ENCODE assay signal across 8 mouse cellular contexts in the genomic region with DNA sequence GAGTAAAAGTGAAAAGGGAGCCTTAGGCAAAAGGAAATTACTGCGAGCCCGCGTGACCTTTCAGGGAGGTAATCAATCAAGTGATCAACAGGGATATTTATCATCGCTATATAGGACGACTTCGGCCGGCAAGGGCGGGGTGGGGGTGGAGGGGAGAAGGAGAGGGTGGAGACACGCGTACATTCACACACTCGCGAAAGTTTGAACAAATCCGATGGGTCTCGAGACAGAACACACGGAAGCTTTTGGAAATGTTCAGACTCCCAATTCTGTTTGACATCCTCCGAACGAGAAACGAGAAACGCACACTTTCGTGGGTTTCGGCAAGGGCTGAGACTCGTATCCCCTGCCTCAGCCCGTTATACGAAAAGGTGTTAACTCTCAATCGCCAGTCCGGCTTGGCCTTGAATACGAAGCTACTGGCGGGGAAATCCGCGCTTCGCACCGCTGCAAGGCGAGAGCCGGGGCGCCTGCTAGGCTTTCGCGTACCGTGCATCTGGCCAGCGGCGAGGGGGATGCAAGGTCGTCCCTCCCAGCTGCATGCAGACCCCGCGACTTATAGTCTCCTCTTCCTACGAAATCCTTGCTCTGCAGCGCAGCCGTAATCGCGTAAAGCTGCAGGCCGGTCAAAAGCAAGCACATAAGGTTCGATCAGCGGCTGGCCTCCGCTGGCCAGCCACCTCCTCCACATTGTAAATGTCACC. TPM values are rescaled to one million over a fixed set of nuclear protein-coding genes. Genes with fewer than 3 reads are reported as not detected.
A peak's percentile ranks its signal among the peaks of the same experiment; 100 is the strongest.
DNase-seq lines count a peak whose midpoint lies in the region; ATAC-seq lines count a peak whose summit lies in the region.

No protein-coding gene starts in this region.

- under 1% methylated on average over 52 of the region's 52 CpGs for WGBS in heart, embryonic 12.5 days
- under 1% methylated on average over 52 of the region's 52 CpGs for WGBS in kidney, embryonic 16.5 days
- WGBS in midbrain, embryonic 10.5 days, result under 1% methylated on average over 52 of the region's 52 CpGs

- peak overlapping the region; percentile 67 for H3K9ac ChIP-seq in heart, embryonic 12.5 days
- peak overlapping the region; percentile 68 for H3K9ac ChIP-seq in kidney, embryonic 16.5 days (replicated peaks; ENCODE audit: low read length)

- no peaks in the 10 kb centered on the region for H3K9me3 ChIP-seq in heart, embryonic 12.5 days (replicated peaks)
- no peaks in the 10 kb centered on the region for H3K9me3 ChIP-seq in kidney, embryonic 16.5 days (ENCODE audit: low read length)
- H3K9me3 ChIP-seq in midbrain, embryonic 10.5 days (replicated peaks), result no peaks in the 10 kb centered on the region

- peak; percentile 15 for DNase-seq in adrenal gland, adult 2 months
- DNase-seq in adrenal gland, adult 8-10 months, result no peak
- DNase-seq in ZHBTc4 (ENCODE audit: low read depth, low spot score), result peak; percentile 57
- DNase-seq in midbrain, embryonic 10.5 days (ENCODE audit: low spot score), result peak; percentile 78
- DNase-seq in spleen, adult 12 weeks (ENCODE audit: low spot score), result no peak
- no peak for DNase-seq in spleen, adult 18-20 months

- peak overlapping the region; percentile 49 for H3K4me3 ChIP-seq in heart, embryonic 12.5 days
- H3K4me3 ChIP-seq in kidney, embryonic 16.5 days (ENCODE audit: low read length), result peak overlapping the region; percentile 52
- H3K4me3 ChIP-seq in midbrain, embryonic 10.5 days, result peak overlapping the region; percentile 61

- H3K36me3 ChIP-seq in heart, embryonic 12.5 days, result no peaks in the 10 kb centered on the region
- H3K36me3 ChIP-seq in kidney, embryonic 16.5 days (ENCODE audit: insufficient read depth, low read length), result no peaks in the 10 kb centered on the region
- H3K36me3 ChIP-seq in midbrain, embryonic 10.5 days, result no peaks in the 10 kb centered on the region

- ATAC-seq in heart, embryonic 12.5 days (ENCODE audit: insufficient number of reproducible peaks, low FRiP score), result no peak
- peak; percentile 5; the same call in 1 of the 2 replicates for ATAC-seq in kidney, embryonic 16.5 days (ENCODE audit: low FRiP score, low TSS enrichment)

- H3K27me3 ChIP-seq in heart, embryonic 12.5 days (replicated peaks), result peaks cover 22% of the 10 kb centered on the region
- H3K27me3 ChIP-seq in kidney, embryonic 16.5 days (ENCODE audit: insufficient read depth, low read length), result peaks cover 42% of the 10 kb centered on the region
- peaks cover 85% of the 10 kb centered on the region for H3K27me3 ChIP-seq in midbrain, embryonic 10.5 days (ENCODE audit: low read depth, poor library complexity, severe bottlenecking)

- peaks cover 19% of the 10 kb centered on the region for H3K4me1 ChIP-seq in heart, embryonic 12.5 days (replicated peaks)
- peaks cover 15% of the 10 kb centered on the region for H3K4me1 ChIP-seq in kidney, embryonic 16.5 days (ENCODE audit: insufficient read depth, low read length)
- peaks cover 64% of the 10 kb centered on the region for H3K4me1 ChIP-seq in midbrain, embryonic 10.5 days

- H3K4me2 ChIP-seq in heart, embryonic 12.5 days, result peak overlapping the region; percentile 76
- H3K4me2 ChIP-seq in kidney, embryonic 16.5 days (replicated peaks; ENCODE audit: low read depth, low read length), result peak overlapping the region; percentile 75

- H3K27ac ChIP-seq in heart, embryonic 12.5 days (ENCODE audit: poor library complexity, severe bottlenecking), result peak overlapping the region; percentile 61
- H3K27ac ChIP-seq in kidney, embryonic 16.5 days (ENCODE audit: low read length), result peak overlapping the region; percentile 86
- H3K27ac ChIP-seq in midbrain, embryonic 10.5 days (replicated peaks), result peak overlapping the region; percentile 78

RNA-seq across cellular contexts. Expression of a gene that starts 33.6 kb away (rescaled TPM):
- 10 to 100 TPM in 1 of 2 experiments, 1 to 10 TPM in 1; 4.4 to 10.7 TPM for total RNA-seq in adrenal gland, adult 2 months (2021)
- 0.52 and 0.55 TPM in 2 replicates for polyA plus RNA-seq in adrenal gland, adult 2 months (2012; rRNA removed)
- 1 to 10 TPM; 5.9 to 8.9 (median 6.3) TPM for total RNA-seq in adrenal gland, adult 8-10 months (2022)
- 38.7 and 43.8 TPM in 2 replicates for polyA plus RNA-seq in heart, embryonic 12.5 days (2016; fragmentation: Nextera tagmentation; extraction: Ambion mirVana)
- polyA plus RNA-seq in kidney, embryonic 16.5 days (2015; fragmentation: Nextera tagmentation; extraction: Ambion mirVana), result 78.3 and 80.4 TPM in 2 replicates
- 22.6 and 34.8 TPM in 2 replicates for polyA plus RNA-seq in midbrain, embryonic 10.5 days (2016; fragmentation: Nextera tagmentation; extraction: Ambion mirVana)

Comparison
In these comparisons a context has a peak if more than half of its experiments do, and no peak if none do; other contexts are left out.
1. DNase-seq: peak in adrenal gland, adult 2 months (single experiment), ZHBTc4 (single experiment) and midbrain, embryonic 10.5 days (single experiment); none in adrenal gland, adult 8-10 months (single experiment), spleen, adult 12 weeks (single experiment) and spleen, adult 18-20 months (0 of 2).
2. RNA of a gene that starts 33.6 kb away (polyA plus RNA-seq): 78.3 to 80.4 TPM in kidney, embryonic 16.5 days, 38.7 to 43.8 TPM in heart, embryonic 12.5 days and 22.6 to 34.8 TPM in midbrain, embryonic 10.5 days; 0.52 to 0.55 TPM in adrenal gland, adult 2 months; every median in the first group is over 10 times any median in the second.
3. Peak in every context shown above with its lines, with median percentiles within 50 percentile points of each other: H3K27ac ChIP-seq and H3K4me3 ChIP-seq.